Mouse (Mus musculus) heart, embryonic 15.5 days (tissue): ENCODE results near the gene Col11a2. TPM values are rescaled to one million over a fixed set of nuclear protein-coding genes. Genes with fewer than 3 reads are reported as not detected.

Experiments
- ATAC-seq: fragments of 200-750 bp; cut with Nextera tagmentation; replicated peaks from 2 replicates; pipeline ENCODE4 v1.8.0; 2017; ENCODE audit warnings: low read depth, moderate TSS enrichment; ENCODE audit not compliant: insufficient number of reproducible peaks, insufficient read depth, low FRiP score
- H3K27ac ChIP-seq: fragments of 300-500 bp; sonication (generic); 2 replicates; pipeline ENCODE4 v1.5.1; 2015; ENCODE audit warnings: mild to moderate bottlenecking, inconsistent platforms
- H3K27me3 ChIP-seq: fragments of 300-500 bp; sonication (generic); 2 replicates; pipeline ENCODE4 v1.6.1; 2015; ENCODE audit warnings: inconsistent platforms
- H3K36me3 ChIP-seq: fragments of 300-500 bp; sonication (generic); 2 replicates; pipeline ENCODE4 v1.6.1; 2015; ENCODE audit warnings: mild to moderate bottlenecking, inconsistent platforms
- H3K4me1 ChIP-seq: fragments of 300-500 bp; sonication (generic); replicated peaks from 2 replicates; pipeline ENCODE4 v1.6.1; 2015; ENCODE audit warnings: inconsistent platforms
- H3K4me2 ChIP-seq: fragments of 300-500 bp; sonication (generic); 2 replicates; pipeline ENCODE4 v1.6.1; 2015; ENCODE audit warnings: inconsistent platforms, mild to moderate bottlenecking, moderate library complexity
- H3K4me3 ChIP-seq: fragments of 300-500 bp; sonication (generic); 2 replicates; pipeline ENCODE4 v1.5.1; 2015; ENCODE audit warnings: mild to moderate bottlenecking, inconsistent platforms
- H3K9ac ChIP-seq: fragments of 300-500 bp; sonication (generic); 2 replicates; pipeline ENCODE4 v1.6.1; 2015; ENCODE audit warnings: mild to moderate bottlenecking, inconsistent platforms
- H3K9me3 ChIP-seq: fragments of 300-500 bp; sonication (generic); replicated peaks from 2 replicates; pipeline ENCODE4 v1.6.1; 2016; ENCODE audit warnings: inconsistent platforms
- WGBS: fragments of 180-500 bp; shearing (Covaris S2); methylation state at CpG from one replicate; pipeline ENCODE4 v1.1.7; 2015; ENCODE audit warnings: mixed read lengths; 5-methylcytosine and 5-hydroxymethylcytosine counted together
- polyA plus RNA-seq: library from polyadenylated mRNA; unstranded; fragments of >200 nt; fragmentation: Nextera tagmentation; extraction: Ambion mirVana; gene quantifications from 2 replicates; pipeline ENCODE4 v1.2.1, GENCODE M21; 2015

The Col11a2 gene
- polyA plus RNA-seq, 1 experiment from 2014 or later, result 1.3 TPM

DNA sequence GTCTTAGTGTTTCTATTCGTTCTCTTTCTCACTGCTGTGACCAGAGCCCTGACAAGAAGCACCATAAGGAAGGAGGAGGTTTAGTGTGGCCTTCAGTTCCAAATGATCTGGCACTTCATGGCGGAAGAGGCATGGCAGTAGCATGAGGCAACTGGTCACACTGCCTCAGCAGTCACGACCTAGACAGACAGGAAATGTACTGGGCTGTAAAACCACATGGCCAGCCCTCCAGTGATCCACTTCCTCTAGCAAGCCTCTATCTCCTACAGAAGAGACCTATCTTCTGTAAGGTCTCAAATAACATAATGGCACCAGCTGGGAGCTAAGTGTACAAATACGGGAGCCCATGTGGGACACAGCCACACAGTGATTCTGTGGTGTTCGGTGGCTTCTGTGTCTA is 32.9 kb downstream of the Col11a2 start:
- Histone ChIP-seq H3K27ac (no peak overlapping the region), H3K4me3 (no peak overlapping the region), H3K27me3 (peaks cover 29% of the 10 kb centered on the region), H3K4me1 (no peaks in the 10 kb centered on the region), H3K36me3 (no peaks in the 10 kb centered on the region), H3K9me3 (no peaks in the 10 kb centered on the region), H3K9ac (no peak overlapping the region), H3K4me2 (no peak overlapping the region)
- no peak for ATAC-seq
- WGBS, result 64% methylated on average over 5 of the region's 5 CpGs

DNA sequence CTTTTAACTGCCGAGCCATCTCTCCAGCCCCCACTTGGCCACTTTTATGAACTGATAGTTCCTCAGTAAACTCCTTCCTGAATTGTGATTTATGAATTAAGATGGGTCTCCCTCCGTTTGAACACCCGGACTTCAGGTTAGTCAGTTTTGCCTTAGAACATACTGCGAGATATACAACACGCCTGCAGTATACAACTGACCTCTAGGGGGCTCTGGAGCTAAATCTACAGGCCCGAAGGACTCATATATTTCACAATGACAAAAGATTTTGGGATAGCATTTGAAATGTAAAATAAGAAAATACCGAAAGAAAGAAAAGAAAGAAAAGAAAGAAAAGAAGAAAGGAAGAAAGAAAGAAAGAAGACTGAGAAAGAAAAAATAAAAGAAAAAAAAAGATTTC is 36.0 kb downstream of the Col11a2 start:
- H3K4me2 ChIP-seq, result no peak overlapping the region
- no peak overlapping the region for H3K9ac ChIP-seq
- peaks cover 38% of the 10 kb centered on the region for H3K27me3 ChIP-seq
- H3K36me3 ChIP-seq, result no peaks in the 10 kb centered on the region
- WGBS, result 39% methylated on average over 7 of the region's 7 CpGs
- H3K4me3 ChIP-seq, result no peak overlapping the region
- no peaks in the 10 kb centered on the region for H3K4me1 ChIP-seq
- no peaks in the 10 kb centered on the region for H3K9me3 ChIP-seq
- ATAC-seq, result no peak
- no peak overlapping the region for H3K27ac ChIP-seq

DNA sequence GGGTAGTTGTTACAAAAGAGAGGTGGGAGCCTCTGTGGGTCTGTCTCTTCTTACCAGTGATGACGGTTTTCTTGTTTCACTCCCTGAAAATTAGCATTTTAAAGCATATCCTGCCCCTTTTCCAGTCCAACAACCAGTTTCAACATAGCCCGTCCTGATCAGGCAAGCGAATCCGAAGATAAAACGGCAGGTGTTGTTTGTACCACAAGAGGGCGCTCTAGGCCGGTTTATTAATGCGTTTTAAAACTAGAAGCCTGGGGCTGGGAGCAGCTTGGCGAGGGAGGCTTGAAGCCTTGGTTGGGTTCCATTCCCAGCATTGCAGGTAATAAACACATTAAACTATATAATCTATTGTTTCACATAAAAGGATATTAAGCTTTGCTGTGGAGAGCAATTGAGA is 38.3 kb downstream of the Col11a2 start:
- Histone ChIP-seq H3K9me3 (no peaks in the 10 kb centered on the region), H3K4me2 (no peak overlapping the region), H3K27ac (no peak overlapping the region), H3K4me1 (no peaks in the 10 kb centered on the region), H3K36me3 (no peaks in the 10 kb centered on the region), H3K4me3 (no peak overlapping the region), H3K9ac (no peak overlapping the region), H3K27me3 (peaks cover 38% of the 10 kb centered on the region)
- ATAC-seq, result no peak
- WGBS, result under 1% methylated on average over 9 of the region's 9 CpGs

DNA sequence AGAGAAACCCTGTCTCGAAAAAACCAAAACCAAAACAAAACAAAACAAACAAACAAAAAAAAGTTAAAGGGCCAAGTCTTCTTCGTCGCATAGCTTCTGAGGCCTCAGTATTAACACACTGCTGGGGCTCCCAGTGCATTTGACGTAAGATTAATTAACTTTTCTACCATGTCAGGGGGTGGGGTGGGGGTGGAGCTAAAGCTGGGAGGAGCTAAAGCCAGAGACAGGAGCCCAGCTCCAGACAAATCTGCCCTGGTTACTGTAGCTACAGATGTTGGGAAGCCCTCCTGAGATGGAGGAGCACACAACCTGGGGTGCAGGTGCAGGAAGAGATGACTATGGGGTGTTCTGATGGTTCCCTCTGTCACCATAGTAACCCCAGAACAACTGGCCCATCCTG is 38.9 kb downstream of the Col11a2 start:
- Histone ChIP-seq H3K27me3 (peaks cover 43% of the 10 kb centered on the region), H3K9ac (no peak overlapping the region), H3K9me3 (no peaks in the 10 kb centered on the region), H3K4me2 (no peak overlapping the region), H3K27ac (no peak overlapping the region), H3K4me3 (no peak overlapping the region), H3K4me1 (no peaks in the 10 kb centered on the region), H3K36me3 (no peaks in the 10 kb centered on the region)
- WGBS, result 56% methylated on average over 4 of the region's 4 CpGs
- ATAC-seq, result no peak

DNA sequence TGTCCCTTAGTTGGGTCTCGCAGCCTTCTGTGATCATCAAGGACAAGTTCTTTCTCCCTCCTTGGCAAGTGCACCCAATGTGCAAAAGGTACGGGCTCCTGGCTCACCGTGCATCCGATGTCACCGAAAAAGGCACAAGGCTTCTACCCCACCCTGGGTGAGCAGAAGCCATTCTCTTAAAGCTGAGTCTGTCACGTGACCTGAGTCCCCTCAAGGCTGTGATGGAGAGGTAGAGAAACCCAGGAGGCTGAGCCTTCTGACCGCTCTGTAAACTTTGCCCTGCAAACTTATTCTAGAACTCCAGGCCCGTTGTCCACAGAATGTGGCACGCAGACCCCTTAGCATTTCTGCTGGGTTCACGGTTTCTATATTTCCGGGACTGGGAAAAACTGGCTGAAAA is 39.8 kb downstream of the Col11a2 start:
- H3K27me3 ChIP-seq, result peaks cover 44% of the 10 kb centered on the region
- no peak for ATAC-seq
- no peak overlapping the region for H3K4me3 ChIP-seq
- no peak overlapping the region for H3K9ac ChIP-seq
- 87% methylated on average over 11 of the region's 11 CpGs for WGBS
- no peaks in the 10 kb centered on the region for H3K9me3 ChIP-seq
- no peak overlapping the region for H3K27ac ChIP-seq
- no peaks in the 10 kb centered on the region for H3K36me3 ChIP-seq
- no peak overlapping the region for H3K4me2 ChIP-seq
- no peaks in the 10 kb centered on the region for H3K4me1 ChIP-seq

DNA sequence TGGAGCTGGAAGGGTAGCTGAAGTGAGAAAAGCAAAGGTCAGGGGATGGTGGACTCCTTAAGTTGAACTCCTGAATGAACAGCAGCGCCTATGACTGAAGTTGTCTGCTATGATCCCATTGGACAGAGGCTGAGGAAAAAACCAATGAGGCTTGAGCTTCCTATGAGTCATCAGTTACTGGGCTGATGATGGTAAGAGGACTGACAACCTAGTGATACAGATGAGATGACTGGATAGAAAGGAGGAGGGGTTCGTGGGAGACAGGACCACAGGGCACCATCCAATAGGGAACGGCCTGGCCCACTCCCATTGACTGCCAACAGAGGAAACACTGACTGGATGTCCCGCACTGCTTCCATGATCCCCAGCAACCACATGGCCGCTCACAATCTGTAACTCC is 40.4 kb downstream of the Col11a2 start:
- 20% methylated on average over 5 of the region's 5 CpGs for WGBS
- Histone ChIP-seq H3K27me3 (peaks cover 44% of the 10 kb centered on the region), H3K27ac (no peak overlapping the region), H3K36me3 (no peaks in the 10 kb centered on the region), H3K9me3 (no peaks in the 10 kb centered on the region), H3K4me3 (no peak overlapping the region), H3K4me2 (no peak overlapping the region), H3K9ac (no peak overlapping the region), H3K4me1 (no peaks in the 10 kb centered on the region)
- ATAC-seq, result peak; percentile 39; the same call in 1 of the 2 replicates

DNA sequence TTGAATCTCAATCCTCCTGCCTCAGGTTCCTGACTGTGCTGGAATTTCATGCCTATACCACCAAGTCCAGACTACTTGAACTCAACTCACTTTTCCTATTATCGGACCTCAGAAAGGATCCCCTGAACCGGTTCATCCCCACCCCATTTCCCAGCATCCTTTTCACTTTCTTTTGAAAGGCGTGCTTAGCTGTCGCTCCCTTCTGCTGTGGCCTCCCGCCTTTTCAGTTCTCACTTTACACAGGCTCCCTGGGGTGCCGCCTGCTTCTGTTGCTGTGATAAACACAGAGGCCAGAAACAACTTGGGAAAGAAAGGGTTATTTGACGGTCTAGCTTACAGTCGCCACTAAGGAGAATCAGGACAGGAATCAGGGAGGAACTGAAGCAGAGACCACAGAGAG is 43.9 kb downstream of the Col11a2 start:
- no peak overlapping the region for H3K4me2 ChIP-seq
- no peaks in the 10 kb centered on the region for H3K36me3 ChIP-seq
- peaks cover 31% of the 10 kb centered on the region for H3K27me3 ChIP-seq
- WGBS, result 11% methylated on average over 8 of the region's 8 CpGs
- H3K4me1 ChIP-seq, result no peaks in the 10 kb centered on the region
- ATAC-seq, result no peak
- no peaks in the 10 kb centered on the region for H3K9me3 ChIP-seq
- H3K9ac ChIP-seq, result no peak overlapping the region
- no peak overlapping the region for H3K4me3 ChIP-seq
- H3K27ac ChIP-seq, result no peak overlapping the region

DNA sequence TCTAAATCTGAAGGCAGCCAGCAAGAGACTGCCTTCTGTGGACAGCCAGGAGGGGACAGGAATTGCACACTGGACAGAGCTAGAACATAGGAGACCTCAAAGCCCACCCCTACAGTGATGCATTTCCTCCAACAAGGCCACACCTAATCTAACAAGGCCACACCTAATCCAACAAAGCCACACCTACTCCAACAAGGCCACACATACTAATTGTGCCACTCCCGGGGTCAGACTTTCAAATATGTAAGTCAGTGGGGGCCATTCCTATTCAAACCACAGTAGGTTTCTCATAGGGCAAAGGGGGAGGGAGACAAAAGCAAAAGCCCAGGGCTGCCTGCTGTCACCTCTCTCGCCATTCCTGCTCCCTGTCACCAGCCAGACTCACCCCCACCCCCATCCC is 48.1 kb downstream of the Col11a2 start:
- Histone ChIP-seq H3K9ac (no peak overlapping the region), H3K4me2 (no peak overlapping the region), H3K4me1 (no peaks in the 10 kb centered on the region), H3K27ac (no peak overlapping the region), H3K27me3 (peaks cover 23% of the 10 kb centered on the region), H3K9me3 (no peaks in the 10 kb centered on the region), H3K4me3 (no peak overlapping the region), H3K36me3 (no peaks in the 10 kb centered on the region)
- ATAC-seq, result no peak
- WGBS, result 42% methylated on average over 2 of the region's 2 CpGs

DNA sequence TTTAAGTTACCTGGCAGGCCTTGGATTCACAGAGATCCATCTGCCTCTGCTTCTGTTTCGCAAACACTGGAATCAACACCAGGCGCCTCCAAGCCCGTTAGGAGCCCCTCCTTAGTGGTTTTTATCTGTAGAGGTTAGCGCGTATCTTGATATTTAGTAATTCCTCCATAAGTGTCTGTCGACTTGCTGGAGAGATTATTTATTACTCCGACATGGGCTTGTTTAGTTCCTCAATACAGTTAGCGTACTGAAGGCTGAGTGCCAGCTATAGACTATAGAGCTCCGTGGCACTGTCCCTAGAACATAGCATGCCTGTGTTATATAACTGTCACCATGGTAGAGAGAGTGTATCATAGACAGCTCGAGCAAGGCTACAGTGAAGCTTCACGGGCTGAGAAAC is 48.9 kb downstream of the Col11a2 start:
- Histone ChIP-seq H3K9me3 (no peaks in the 10 kb centered on the region), H3K27me3 (peaks cover 19% of the 10 kb centered on the region), H3K4me2 (no peak overlapping the region), H3K27ac (no peak overlapping the region), H3K36me3 (no peaks in the 10 kb centered on the region), H3K9ac (no peak overlapping the region), H3K4me1 (peaks cover under 1% of the 10 kb centered on the region; the same call in 1 of the 2 replicates), H3K4me3 (no peak overlapping the region)
- 56% methylated on average over 11 of the region's 11 CpGs for WGBS
- no peak for ATAC-seq

DNA sequence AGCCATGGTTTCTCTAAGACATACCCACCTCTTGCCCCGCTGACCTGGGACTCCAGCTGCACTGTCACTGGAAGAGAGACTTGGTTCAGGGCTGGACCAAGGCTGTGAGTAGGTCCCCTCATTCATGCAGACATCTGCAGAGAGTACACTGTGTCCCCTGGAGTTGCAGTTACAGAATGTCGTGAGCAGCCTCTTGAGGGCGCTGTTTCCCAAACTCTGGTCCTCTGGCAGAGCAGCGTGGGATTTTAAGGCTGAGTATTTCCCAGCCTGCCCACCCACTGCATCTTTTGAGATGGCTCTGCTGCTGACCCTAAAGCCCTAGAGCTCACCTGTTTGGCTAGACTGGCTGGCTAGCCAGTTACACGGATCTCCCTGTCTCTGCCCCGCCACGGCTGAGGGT is 51.7 kb downstream of the Col11a2 start:
- no peak overlapping the region for H3K27ac ChIP-seq
- H3K4me2 ChIP-seq, result no peak overlapping the region
- no peaks in the 10 kb centered on the region for H3K9me3 ChIP-seq
- H3K9ac ChIP-seq, result no peak overlapping the region
- no peak for ATAC-seq
- H3K36me3 ChIP-seq, result no peaks in the 10 kb centered on the region
- 53% methylated on average over 7 of the region's 7 CpGs for WGBS
- peaks cover 5% of the 10 kb centered on the region; the same call in 1 of the 2 replicates for H3K27me3 ChIP-seq
- no peak overlapping the region for H3K4me3 ChIP-seq
- H3K4me1 ChIP-seq, result peaks cover 6% of the 10 kb centered on the region; the same call in 1 of the 2 replicates

DNA sequence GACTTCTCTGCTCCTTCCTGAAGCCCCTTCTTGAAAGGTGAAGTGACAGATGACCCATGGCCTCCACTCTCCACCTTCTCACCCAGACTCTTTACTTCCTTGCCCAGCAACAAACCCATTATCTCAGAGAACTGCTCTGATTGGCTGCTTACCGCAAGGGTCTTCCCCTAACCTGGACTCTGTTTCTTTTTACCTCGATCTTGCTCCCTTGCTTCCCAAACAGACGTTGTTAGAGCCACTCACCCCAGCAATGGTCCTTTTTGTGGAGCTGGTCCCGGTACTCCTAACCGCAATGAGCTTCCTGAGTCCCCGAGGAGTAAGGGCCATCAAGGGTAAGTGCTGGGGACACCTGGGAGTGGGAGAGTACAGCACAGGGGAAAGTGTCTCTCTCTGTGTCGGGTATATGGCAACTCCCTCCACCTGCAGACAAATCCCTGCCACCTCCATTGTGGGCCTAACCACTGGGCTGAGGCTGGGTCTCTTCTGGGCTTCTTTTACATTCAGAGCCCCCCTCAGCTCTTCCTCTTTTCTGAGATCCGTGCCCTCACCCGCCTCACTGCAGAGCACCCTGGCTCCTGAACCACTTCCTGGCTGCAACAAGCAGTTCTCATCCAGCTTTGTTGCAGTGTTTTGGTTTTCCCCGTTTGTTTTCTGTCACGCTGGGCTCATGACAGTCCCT is 53.1 kb downstream of the Col11a2 start, which contains the start of gene H2-Oa:
H2-Oa (plus strand) TSS at position 144 of the 679 bp plus-strand sequence.
- H3K4me3 ChIP-seq, result no peak within 1 kb of the TSS
- no peak within 1 kb of the TSS for H3K27ac ChIP-seq
- no peaks in the 10 kb centered on the region; the same call in 1 of the 2 replicates for H3K27me3 ChIP-seq
- H3K4me2 ChIP-seq, result no peak within 1 kb of the TSS
- 35% methylated on average over 11 of the region's 11 CpGs for WGBS
- H3K36me3 ChIP-seq, result no peaks in the 10 kb centered on the region
- H3K9ac ChIP-seq, result no peak within 1 kb of the TSS
- H3K9me3 ChIP-seq, result no peaks in the 10 kb centered on the region
- peaks cover 6% of the 10 kb centered on the region; the same call in 1 of the 2 replicates for H3K4me1 ChIP-seq
- no peak for ATAC-seq

DNA sequence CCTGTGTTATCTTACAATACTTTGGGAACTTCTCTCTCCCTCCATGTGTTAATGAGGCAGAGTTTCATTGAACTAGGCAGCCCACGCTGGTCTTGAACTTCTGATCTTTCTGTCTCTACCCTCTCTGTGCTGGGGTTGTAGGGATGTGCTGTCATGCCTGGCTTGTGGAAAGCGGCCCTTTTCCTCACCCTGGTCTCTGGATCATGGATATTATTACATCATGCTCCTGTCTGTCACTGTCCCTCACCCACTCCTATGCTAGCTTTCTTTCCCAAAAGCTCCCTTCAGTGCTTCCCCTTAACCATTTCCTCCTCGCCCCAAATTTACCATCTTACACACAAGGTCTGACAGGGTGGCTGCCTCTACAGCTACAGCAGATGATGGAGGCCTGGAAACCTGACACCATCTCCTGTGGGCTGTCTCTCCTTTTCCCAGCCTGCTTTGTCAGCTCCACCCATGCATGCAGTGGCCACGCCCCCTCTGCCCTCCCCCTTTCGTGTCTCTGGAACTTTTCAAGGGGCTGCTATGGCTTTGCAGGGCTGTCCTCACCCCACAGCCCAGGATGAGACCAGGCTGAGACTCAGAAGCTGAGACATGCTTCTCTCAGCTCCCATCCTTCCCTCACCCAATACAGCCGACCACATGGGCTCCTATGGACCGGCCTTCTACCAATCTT is 54.1 kb downstream of the Col11a2 start:
- no peak overlapping the region for H3K9ac ChIP-seq
- no peaks in the 10 kb centered on the region for H3K9me3 ChIP-seq
- H3K4me1 ChIP-seq, result peaks cover 6% of the 10 kb centered on the region; the same call in 1 of the 2 replicates
- 28% methylated on average over 7 of the region's 7 CpGs for WGBS
- no peak; the same call in 1 of the 2 replicates for ATAC-seq
- no peak overlapping the region for H3K4me3 ChIP-seq
- no peaks in the 10 kb centered on the region; the same call in 1 of the 2 replicates for H3K27me3 ChIP-seq
- H3K27ac ChIP-seq, result no peak overlapping the region
- no peak overlapping the region for H3K4me2 ChIP-seq
- no peaks in the 10 kb centered on the region for H3K36me3 ChIP-seq
